Mouse (Mus musculus): ENCODE measurements around the gene Myo16. TPM values are rescaled to one million over a fixed set of nuclear protein-coding genes. Genes with fewer than 3 reads are reported as not detected.

The Myo16 gene
- total and polyA plus RNA-seq, 3 experiments = not detected

DNA sequence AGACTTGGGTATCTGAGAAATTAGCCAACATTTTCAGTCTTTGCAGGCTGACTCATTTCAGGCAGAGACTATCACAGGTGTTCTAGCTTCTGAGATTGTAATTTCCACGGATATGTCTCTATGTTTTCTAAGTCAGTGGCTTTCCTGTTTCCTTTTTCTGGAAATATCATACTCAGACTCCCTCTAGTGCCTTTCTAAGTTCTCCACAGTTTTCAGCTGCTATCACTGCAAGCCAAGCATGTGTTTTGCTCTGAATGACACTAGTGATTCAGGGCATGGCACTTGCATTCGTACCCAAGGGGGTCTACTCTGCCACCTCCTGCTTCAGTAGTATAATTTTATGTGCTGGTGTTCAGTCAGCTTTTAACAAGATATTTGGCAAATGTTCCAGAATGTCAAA, 11.2 kb downstream of the Myo16 start:
- Histone ChIP-seq H3K9me3 (replicated peaks; ENCODE audit: insufficient read depth, low read length) (no peaks in the 10 kb centered on the region), H3K36me3 (ENCODE audit: control insufficient read depth in 1 of 2, insufficient read depth in 2 of 2, low read length in 2 of 2) (no peaks in the 10 kb centered on the region), H3K27me3 (ENCODE audit: control insufficient read depth in 1 of 2, insufficient read depth in 2 of 2, low read length in 2 of 2) (no peaks in the 10 kb centered on the region), H3K27ac (ENCODE audit: control insufficient read depth, low read depth, low read length) (no peak overlapping the region), H3K79me2 (ENCODE audit: control insufficient read depth, insufficient read depth, low read length, poor library complexity) (no peaks in the 10 kb centered on the region), H3K4me1 (ENCODE audit: control insufficient read depth in 1 of 2, insufficient read depth in 2 of 2, low read length in 2 of 2) (no peaks in the 10 kb centered on the region), H3K4me3 (ENCODE audit: control insufficient read depth in 1 of 2, insufficient read depth in 1 of 2, low read depth in 2 of 2, low read length in 2 of 2) (no peak overlapping the region), H3K9ac (ENCODE audit: control insufficient read depth, low read depth, low read length, poor library complexity, severe bottlenecking) (no peak overlapping the region)
- no peak for DNase-seq (ENCODE audit: low read depth, low spot score)
- TF ChIP-seq SMC3 (IDR thresholded peaks at IDR 0.05; ENCODE audit: low read depth, low read length) (no peak), GABPA (IDR thresholded peaks at IDR 0.05; ENCODE audit: low read depth, low read length) (no peak), POLR2A (IDR thresholded peaks at IDR 0.05; ENCODE audit: control insufficient read depth in 1 of 2, insufficient read depth in 1 of 2, low read depth in 1 of 2, low read length in 2 of 2, poor library complexity in 1 of 2) (no peak), NRF1 (IDR thresholded peaks at IDR 0.05; ENCODE audit: insufficient read depth, low read depth, low read length, poor library complexity, severe bottlenecking) (no peak), RAD21 (IDR thresholded peaks at IDR 0.05; ENCODE audit: low read depth, low read length) (no peak), MAFK (IDR thresholded peaks at IDR 0.05; ENCODE audit: borderline replicate concordance, low read depth, low read length) (no peak), JUND (IDR thresholded peaks at IDR 0.05; ENCODE audit: low read depth, low read length) (no peak), MYB (IDR thresholded peaks at IDR 0.05; ENCODE audit: low read depth, low read length) (no peak), ELF1 (IDR thresholded peaks at IDR 0.05; ENCODE audit: low read depth, low read length) (no peak), MEF2A (IDR thresholded peaks at IDR 0.05; ENCODE audit: extremely low read depth, insufficient replicate concordance, low read depth, low read length, poor library complexity, severe bottlenecking) (no peak), MXI1 (IDR thresholded peaks at IDR 0.05; ENCODE audit: low read depth, low read length) (no peak), HCFC1 (IDR thresholded peaks at IDR 0.05; ENCODE audit: low read depth, low read length) (no peak)

DNA sequence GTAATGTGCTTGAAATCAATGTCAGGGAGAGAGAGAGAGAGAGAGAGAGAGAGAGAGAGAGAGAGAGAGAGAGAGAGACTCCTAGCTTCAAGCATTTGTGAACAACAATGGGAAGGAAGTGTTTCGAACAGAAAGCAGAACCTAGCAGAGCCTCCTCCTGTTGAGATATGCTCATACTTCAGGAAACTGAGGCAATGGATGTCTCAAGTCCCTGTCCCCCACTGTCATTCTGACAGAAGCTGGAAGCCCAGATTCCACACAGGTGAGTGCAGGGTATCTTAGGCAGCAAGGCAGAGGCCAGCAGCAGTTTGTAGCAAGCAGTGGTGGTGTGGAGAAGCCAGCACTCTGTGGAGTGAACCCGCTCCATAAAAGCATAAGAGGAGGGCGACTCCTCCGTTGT, 14.6 kb downstream of the Myo16 start:
- Histone ChIP-seq H3K79me2 (ENCODE audit: control insufficient read depth, insufficient read depth, low read length, poor library complexity) (no peaks in the 10 kb centered on the region), H3K9ac (ENCODE audit: control insufficient read depth, low read depth, low read length, poor library complexity, severe bottlenecking) (no peak overlapping the region), H3K36me3 (ENCODE audit: control insufficient read depth in 1 of 2, insufficient read depth in 2 of 2, low read length in 2 of 2) (no peaks in the 10 kb centered on the region), H3K27ac (ENCODE audit: control insufficient read depth, low read depth, low read length) (no peak overlapping the region), H3K9me3 (replicated peaks; ENCODE audit: insufficient read depth, low read length) (no peaks in the 10 kb centered on the region), H3K4me1 (ENCODE audit: control insufficient read depth in 1 of 2, insufficient read depth in 2 of 2, low read length in 2 of 2) (no peaks in the 10 kb centered on the region), H3K4me3 (ENCODE audit: control insufficient read depth in 1 of 2, insufficient read depth in 1 of 2, low read depth in 2 of 2, low read length in 2 of 2) (no peak overlapping the region), H3K27me3 (ENCODE audit: control insufficient read depth in 1 of 2, insufficient read depth in 2 of 2, low read length in 2 of 2) (no peaks in the 10 kb centered on the region)
- TF ChIP-seq POLR2A (IDR thresholded peaks at IDR 0.05; ENCODE audit: control insufficient read depth in 1 of 2, insufficient read depth in 1 of 2, low read depth in 1 of 2, low read length in 2 of 2, poor library complexity in 1 of 2) (no peak), MEF2A (IDR thresholded peaks at IDR 0.05; ENCODE audit: extremely low read depth, insufficient replicate concordance, low read depth, low read length, poor library complexity, severe bottlenecking) (no peak), JUND (IDR thresholded peaks at IDR 0.05; ENCODE audit: low read depth, low read length) (no peak), GABPA (IDR thresholded peaks at IDR 0.05; ENCODE audit: low read depth, low read length) (no peak), MYC (IDR thresholded peaks at IDR 0.05; ENCODE audit: low read depth, low read length) (no peak), TAL1 (IDR thresholded peaks at IDR 0.05; ENCODE audit: low read length) (no peak), CTCF (IDR thresholded peaks at IDR 0.05 in 2 of 3, conservative IDR thresholded peaks at IDR 0.05 in 1 of 3; ENCODE audit: control insufficient read depth in 1 of 3, insufficient read depth in 1 of 3, low read depth in 2 of 3, low read length in 3 of 3, poor library complexity in 1 of 3, severe bottlenecking in 1 of 3) (no peak), CHD2 (IDR thresholded peaks at IDR 0.05; ENCODE audit: low read length) (no peak), RAD21 (IDR thresholded peaks at IDR 0.05; ENCODE audit: low read depth, low read length) (no peak), KAT2A (conservative IDR thresholded peaks at IDR 0.05; ENCODE audit: low read depth, low read length) (no peak), RCOR1 (IDR thresholded peaks at IDR 0.05; ENCODE audit: low read depth, low read length) (no peak)
- no peak for DNase-seq (ENCODE audit: low read depth, low spot score)
